Mouse (Mus musculus): ENCODE data around the gene Slc38a4. TPM values are rescaled to one million over a fixed set of nuclear protein-coding genes. Genes with fewer than 3 reads are reported as not detected.
A peak's percentile ranks its signal among the peaks of the same experiment; 100 is the strongest.

The Slc38a4 gene
- total RNA-seq, 2 experiments from 2014 or later, result 0.57 to 0.79 TPM

GRCm38 (mm10) chr15:97019323-97019722 lies 36.4 kb downstream of the Slc38a4 start:
- DNase-seq (ENCODE audit: low spot score in 2 of 2), result no peak

GRCm38 (mm10) chr15:97017195-97017594 lies 38.6 kb downstream of the Slc38a4 start:
- no peak for DNase-seq (ENCODE audit: low spot score in 2 of 2)

GRCm38 (mm10) chr15:97015036-97015596 lies 40.6 kb downstream of the Slc38a4 start:
- no peak for DNase-seq (ENCODE audit: low spot score in 2 of 2)

GRCm38 (mm10) chr15:97011599-97012372 lies 44.0 kb downstream of the Slc38a4 start:
- DNase-seq (ENCODE audit: low spot score in 2 of 2), result no peak

GRCm38 (mm10) chr15:97009271-97009670 lies 46.5 kb downstream of the Slc38a4 start:
- DNase-seq (ENCODE audit: low spot score in 2 of 2), result no peak

GRCm38 (mm10) chr15:97005631-97006234 lies 50.0 kb downstream of the Slc38a4 start:
- DNase-seq (ENCODE audit: low spot score in 2 of 2), result no peak

GRCm38 (mm10) chr15:97004525-97004867 lies 51.3 kb downstream of the Slc38a4 start:
- no peak for DNase-seq (ENCODE audit: low spot score in 2 of 2)

GRCm38 (mm10) chr15:97003851-97004524 lies 51.8 kb downstream of the Slc38a4 start:
- no peak for DNase-seq (ENCODE audit: low spot score in 2 of 2)

GRCm38 (mm10) chr15:97003186-97003585 lies 52.6 kb downstream of the Slc38a4 start:
- no peak for DNase-seq (ENCODE audit: low spot score in 2 of 2)

GRCm38 (mm10) chr15:97002752-97003151 lies 53.0 kb downstream of the Slc38a4 start:
- DNase-seq (ENCODE audit: low spot score in 2 of 2), result no peak

- DNase-seq (ENCODE audit: low spot score in 2 of 2), result peak in 1 of 2 experiments; percentile 11
These were observed 53.9 kb downstream of the Slc38a4 start for GRCm38 (mm10) chr15:97001886-97002285.

GRCm38 (mm10) chr15:97001416-97001815 lies 54.3 kb downstream of the Slc38a4 start:
- no peak for DNase-seq (ENCODE audit: low spot score in 2 of 2)

- no peak for DNase-seq (ENCODE audit: low spot score in 2 of 2)
These were observed 55.2 kb downstream of the Slc38a4 start for GRCm38 (mm10) chr15:97000319-97001251.

- DNase-seq (ENCODE audit: low spot score in 2 of 2), result peak in 1 of 2 experiments; percentile 17
These were observed 56.4 kb downstream of the Slc38a4 start for GRCm38 (mm10) chr15:96999401-96999800.

- no peak for DNase-seq (ENCODE audit: low spot score in 2 of 2)
These were observed 70.1 kb downstream of the Slc38a4 start for GRCm38 (mm10) chr15:96985618-96986017.

GRCm38 (mm10) chr15:96983581-96984330 lies 72.0 kb downstream of the Slc38a4 start:
- no peak for DNase-seq (ENCODE audit: low spot score in 2 of 2)

- no peak for DNase-seq (ENCODE audit: low spot score in 2 of 2)
These were observed 80.6 kb downstream of the Slc38a4 start for GRCm38 (mm10) chr15:96975125-96975524.

GRCm38 (mm10) chr15:96974131-96974530 lies 81.6 kb downstream of the Slc38a4 start:
- no peak for DNase-seq (ENCODE audit: low spot score in 2 of 2)

GRCm38 (mm10) chr15:96973370-96973769 lies 82.4 kb downstream of the Slc38a4 start:
- DNase-seq (ENCODE audit: low spot score in 2 of 2), result no peak

GRCm38 (mm10) chr15:96972706-96973274 lies 83.0 kb downstream of the Slc38a4 start:
- no peak for DNase-seq (ENCODE audit: low spot score in 2 of 2)

Data from layer of hippocampus, adult 18-20 months (tissue).